Mouse (Mus musculus) G1E (cell line): ENCODE measurements at regions not wholly inside any gene's neighbourhood (a gene's known extent, or its start where the extent isn't known, plus 50 kb on each side); places are given as distances from the start of the nearest gene placed in this dataset.

Experiments
- ATAC-seq: 2 replicates; pipeline ENCODE4 v1.8.0; 2016; ENCODE audit warnings: mild to moderate bottlenecking; ENCODE audit not compliant: insufficient number of reproducible peaks, poor library complexity, low FRiP score, severe bottlenecking; ENCODE audit errors: extremely low read depth
- DNase-seq: peaks from one replicate; pipeline ENCODE4 v3.0.0; 2012; ENCODE audit warnings: low spot score
- H3K27me3 ChIP-seq: 2 replicates; pipeline ENCODE4 v1.6.1; 2012; ENCODE audit warnings: mild to moderate bottlenecking, low read length, inconsistent platforms; ENCODE audit not compliant: insufficient read depth
- H3K36me3 ChIP-seq: replicated peaks from 2 replicates; pipeline ENCODE3; 2012; ENCODE audit warnings: mild to moderate bottlenecking, inconsistent platforms
- H3K4me1 ChIP-seq: 2 replicates; pipeline ENCODE4 v1.6.1; 2012; ENCODE audit warnings: low read depth, low read length, inconsistent platforms, mixed read lengths; ENCODE audit not compliant: insufficient read depth
- H3K4me3 ChIP-seq: 2 replicates; pipeline ENCODE4 v1.5.1; 2012; ENCODE audit warnings: low read depth, mild to moderate bottlenecking, inconsistent platforms, low read length, moderate library complexity, mixed read lengths
- H3K9me3 ChIP-seq: replicated peaks from 2 replicates; pipeline ENCODE4 v1.6.1; 2012; ENCODE audit warnings: inconsistent platforms
- CTCF ChIP-seq: IDR thresholded peaks from 2 replicates; pipeline ENCODE4 v1.5.1; 2012; ENCODE audit warnings: low read depth, low read length, inconsistent platforms, mixed read lengths
- GATA1 ChIP-seq: IDR thresholded peaks from 2 replicates; pipeline ENCODE4 v1.6.1; 2012; ENCODE audit warnings: borderline replicate concordance, low read length, inconsistent platforms, mixed read lengths
- GATA2 ChIP-seq: IDR thresholded peaks from 2 replicates; pipeline ENCODE4 v1.6.1; 2012; ENCODE audit warnings: low read depth, low read length, inconsistent platforms, borderline replicate concordance
- POLR2AphosphoS5 ChIP-seq: IDR thresholded peaks from 2 replicates; pipeline ENCODE4 v1.6.1; 2012; ENCODE audit warnings: low read depth, low read length, inconsistent platforms; ENCODE audit not compliant: insufficient replicate concordance
- TAL1 ChIP-seq: conservative IDR thresholded peaks from 2 replicates; pipeline ENCODE4 v1.6.1; 2012; ENCODE audit warnings: low read depth, low read length, inconsistent platforms, mixed read lengths

GRCm38 (mm10) chr2:45434789-45435188 is 317.6 kb upstream of the Zeb2 start:
- no peak for ATAC-seq
- TF ChIP-seq TAL1: no peak
- TF ChIP-seq POLR2AphosphoS5: no peak
- no peak for TF ChIP-seq CTCF
- TF ChIP-seq GATA1: no peak
- TF ChIP-seq GATA2: no peak

GRCm38 (mm10) chr2:45434169-45434568 is 317.0 kb upstream of the Zeb2 start:
- Histone ChIP-seq H3K4me1 (no peaks in the 10 kb centered on the region), H3K27me3 (peaks cover 3% of the 10 kb centered on the region), H3K36me3 (no peaks in the 10 kb centered on the region), H3K9me3 (no peaks in the 10 kb centered on the region), H3K4me3 (no peak overlapping the region)
- no peak for DNase-seq
- TF ChIP-seq GATA2 (no peak), GATA1 (no peak), CTCF (no peak)
- ATAC-seq: no peak

More at GRCm38 (mm10) chr2:45434789-45435188, 317.6 kb upstream of the Zeb2 start:
- Histone ChIP-seq H3K9me3 (no peaks in the 10 kb centered on the region), H3K4me3 (no peak overlapping the region), H3K27me3 (peaks cover 3% of the 10 kb centered on the region), H3K4me1 (no peaks in the 10 kb centered on the region), H3K36me3 (no peaks in the 10 kb centered on the region)
- DNase-seq: no peak

- Histone ChIP-seq H3K4me1 (no peaks in the 10 kb centered on the region), H3K9me3 (no peaks in the 10 kb centered on the region), H3K27me3 (peaks cover 3% of the 10 kb centered on the region), H3K36me3 (no peaks in the 10 kb centered on the region), H3K4me3 (no peak overlapping the region)
- TF ChIP-seq GATA1: no peak
- no peak for TF ChIP-seq TAL1
- ATAC-seq: no peak
- no peak for DNase-seq
Observed at GRCm38 (mm10) chr2:45431366-45431765, 314.2 kb upstream of the Zeb2 start.

GRCm38 (mm10) chr2:45421774-45422173 is 304.6 kb upstream of the Zeb2 start:
- Histone ChIP-seq H3K27me3 (peaks cover 5% of the 10 kb centered on the region; the same call in 1 of the 2 replicates), H3K4me1 (no peaks in the 10 kb centered on the region), H3K36me3 (no peaks in the 10 kb centered on the region), H3K4me3 (no peak overlapping the region), H3K9me3 (no peaks in the 10 kb centered on the region)
- DNase-seq (no peak), ATAC-seq (no peak)
- no peak for TF ChIP-seq CTCF

- no peaks in the 10 kb centered on the region for H3K9me3 ChIP-seq
- no peak for TF ChIP-seq GATA1
- TF ChIP-seq GATA2: no peak
- no peak for TF ChIP-seq POLR2AphosphoS5
- TF ChIP-seq TAL1: no peak
- no peak for TF ChIP-seq CTCF
- H3K4me3 ChIP-seq: no peak overlapping the region
- peaks cover 5% of the 10 kb centered on the region; the same call in 1 of the 2 replicates for H3K27me3 ChIP-seq
- H3K4me1 ChIP-seq: 0 out of 2 replicates have a peak, but pooled peaks cover 2% of the 10 kb centered on the region
- no peak for ATAC-seq
- no peaks in the 10 kb centered on the region for H3K36me3 ChIP-seq
- DNase-seq: no peak
Observed at GRCm38 (mm10) chr2:45408136-45408535, 290.9 kb upstream of the Zeb2 start.

- Histone ChIP-seq H3K4me1 (no peaks in the 10 kb centered on the region), H3K36me3 (no peaks in the 10 kb centered on the region), H3K27me3 (no peaks in the 10 kb centered on the region), H3K9me3 (no peaks in the 10 kb centered on the region), H3K4me3 (no peak overlapping the region)
- TF ChIP-seq POLR2AphosphoS5 (no peak), CTCF (no peak), GATA2 (no peak), TAL1 (no peak), GATA1 (no peak)
- ATAC-seq (no peak), DNase-seq (no peak)
Observed at GRCm38 (mm10) chr2:45389902-45390492, 272.8 kb upstream of the Zeb2 start.

GRCm38 (mm10) chr2:45371268-45371667 is 254.1 kb upstream of the Zeb2 start:
- H3K27me3 ChIP-seq: peaks cover 5% of the 10 kb centered on the region; the same call in 1 of the 2 replicates
- H3K36me3 ChIP-seq: no peaks in the 10 kb centered on the region
- no peak for DNase-seq
- no peak for ATAC-seq
- no peaks in the 10 kb centered on the region for H3K9me3 ChIP-seq
- no peak overlapping the region for H3K4me3 ChIP-seq
- H3K4me1 ChIP-seq: peaks cover 5% of the 10 kb centered on the region; the same call in 1 of the 2 replicates
- TF ChIP-seq CTCF: no peak
- TF ChIP-seq GATA1: no peak
- no peak for TF ChIP-seq GATA2
- TF ChIP-seq TAL1: no peak
- TF ChIP-seq POLR2AphosphoS5: no peak
